Mouse (Mus musculus) cortical plate, adult 2 months (tissue): Measurements from ENCODE around the gene Abhd18. TPM values are rescaled to one million over a fixed set of nuclear protein-coding genes. Genes with fewer than 3 reads are reported as not detected.
A peak's percentile ranks its signal among the peaks of the same experiment; 100 is the strongest.

Experiments used
- H3K27ac ChIP-seq: fragments of 200-500 bp; 2 replicates; pipeline ENCODE4 v1.5.1; 2012; ENCODE audit warnings: low read length, control low read depth, inconsistent platforms; ENCODE audit not compliant: insufficient read depth
- H3K4me1 ChIP-seq: fragments of 200-500 bp; 2 replicates; pipeline ENCODE4 v1.6.1; 2011; ENCODE audit warnings: low read length; ENCODE audit not compliant: control insufficient read depth, insufficient read depth
- H3K4me3 ChIP-seq: fragments of 200-500 bp; 2 replicates; pipeline ENCODE4 v1.5.1; 2011; ENCODE audit warnings: mild to moderate bottlenecking, low read length, control low read depth; ENCODE audit not compliant: insufficient read depth
- CTCF ChIP-seq: fragments of 200-500 bp; IDR thresholded peaks from 2 replicates; pipeline ENCODE4 v1.5.1; 2011; ENCODE audit warnings: mild to moderate bottlenecking, control low read depth, low read length; ENCODE audit not compliant: insufficient read depth; ENCODE audit errors: extremely low read depth
- POLR2A ChIP-seq: fragments of 200-500 bp; IDR thresholded peaks from 2 replicates; pipeline ENCODE4 v1.6.1; 2011; ENCODE audit warnings: mild to moderate bottlenecking, low read length, control low read depth; ENCODE audit not compliant: insufficient read depth; ENCODE audit errors: extremely low read depth
- polyA plus RNA-seq: library from polyadenylated mRNA; depleted of rRNA; stranded (reverse); fragments of >200 nt; gene quantifications from 2 replicates; pipeline ENCODE4 v1.2.3, GENCODE M21; 2012; rRNA removed

Gene Abhd18
- polyA plus RNA-seq, 1 experiment, result 19.4 TPM

DNA sequence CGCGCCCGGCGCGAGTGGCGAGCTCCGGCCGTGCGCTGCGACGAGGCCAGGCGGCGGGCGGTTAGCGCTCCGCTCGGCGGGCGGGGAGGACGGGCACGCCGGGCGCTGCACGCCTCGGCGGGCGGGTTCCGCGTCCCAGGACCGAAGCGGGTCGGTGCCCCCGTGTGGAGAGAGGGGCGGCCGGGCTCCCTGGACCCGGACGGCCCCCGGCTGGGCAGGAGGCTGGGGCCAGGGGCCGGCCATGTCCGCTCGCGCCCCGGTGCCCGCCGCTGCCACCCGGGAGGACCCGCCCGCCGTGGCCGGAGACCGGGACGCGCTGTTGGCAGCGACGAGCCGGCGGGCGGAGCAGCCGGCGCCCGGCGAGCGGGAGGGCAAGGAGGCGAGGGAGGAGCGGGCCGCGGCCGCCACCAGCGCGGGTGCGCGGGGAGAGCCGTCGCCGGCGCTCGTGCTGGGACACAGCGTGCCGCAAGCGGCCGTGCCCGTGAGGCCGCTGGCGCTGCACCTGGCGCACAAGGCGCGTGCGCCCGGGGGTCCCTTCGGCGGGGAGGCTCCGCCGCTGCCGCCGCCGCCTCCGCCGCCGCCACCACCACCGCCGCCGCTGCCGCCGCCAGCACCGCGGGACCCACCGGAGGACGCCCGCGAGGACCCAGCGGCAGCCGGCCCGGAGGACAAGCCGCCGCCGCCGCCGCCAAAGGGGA lies 103.3 kb downstream of the Abhd18 start:
- TF ChIP-seq CTCF (no peak), POLR2A (no peak)
- Histone ChIP-seq H3K27ac (no peak overlapping the region), H3K4me1 (no peaks in the 10 kb centered on the region), H3K4me3 (peak overlapping the region; percentile 62)

- Histone ChIP-seq H3K27ac (no peak overlapping the region), H3K4me3 (peak overlapping the region; percentile 62), H3K4me1 (no peaks in the 10 kb centered on the region)
- TF ChIP-seq POLR2A (no peak), CTCF (no peak)
These were observed 103.9 kb downstream of the Abhd18 start for GRCm38 (mm10) chr3:40950601-40951201.

- Histone ChIP-seq H3K4me1 (no peaks in the 10 kb centered on the region), H3K27ac (no peak overlapping the region), H3K4me3 (peak overlapping the region; percentile 62; the same call in 1 of the 2 replicates)
- TF ChIP-seq CTCF (no peak), POLR2A (no peak)
These were observed 104.6 kb downstream of the Abhd18 start for GRCm38 (mm10) chr3:40951365-40951764.

DNA sequence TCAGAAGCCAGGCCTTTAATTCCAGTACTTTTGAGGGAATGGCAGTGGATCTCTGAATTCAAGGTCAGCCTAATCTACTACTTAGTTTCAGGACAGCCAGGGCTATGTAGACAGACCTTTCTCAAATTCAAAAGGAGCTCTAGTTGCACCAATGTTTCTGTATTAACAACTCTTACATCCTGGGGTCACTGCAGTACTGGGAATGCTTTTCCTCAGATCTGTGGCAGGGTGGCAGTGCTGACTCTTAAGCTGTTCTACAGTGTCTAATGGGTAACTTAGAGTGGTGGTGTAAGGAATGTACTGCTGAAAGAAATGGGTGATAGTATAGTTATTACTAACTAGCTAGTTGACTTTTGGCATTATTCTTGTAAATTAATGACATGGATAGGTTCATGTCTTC lies 105.8 kb downstream of the Abhd18 start:
- TF ChIP-seq CTCF (no peak), POLR2A (no peak)
- Histone ChIP-seq H3K27ac (no peak overlapping the region), H3K4me3 (no peak overlapping the region), H3K4me1 (no peaks in the 10 kb centered on the region)

DNA sequence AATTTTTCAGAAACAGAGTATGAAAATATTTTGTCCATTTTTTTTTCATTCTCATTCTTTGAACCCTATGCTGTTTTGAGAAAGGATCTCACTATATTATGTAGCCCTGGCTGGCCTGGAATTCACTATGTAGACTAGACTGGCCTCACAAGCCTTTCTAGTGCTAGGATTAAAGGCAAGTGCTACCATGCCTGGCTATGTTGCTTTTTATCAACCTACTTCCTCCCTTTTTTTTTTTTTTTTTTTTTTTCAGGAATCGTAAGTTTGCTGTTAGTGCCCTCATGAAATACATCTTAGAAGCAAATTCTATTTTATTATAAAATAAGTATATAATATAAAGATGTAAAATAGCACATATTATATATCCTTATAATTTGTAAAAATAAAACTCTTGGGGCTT lies 108.0 kb downstream of the Abhd18 start:
- Histone ChIP-seq H3K4me3 (no peak overlapping the region), H3K4me1 (no peaks in the 10 kb centered on the region; the same call in 1 of the 2 replicates), H3K27ac (no peak overlapping the region)
- TF ChIP-seq CTCF, result no peak
- TF ChIP-seq POLR2A, result no peak

DNA sequence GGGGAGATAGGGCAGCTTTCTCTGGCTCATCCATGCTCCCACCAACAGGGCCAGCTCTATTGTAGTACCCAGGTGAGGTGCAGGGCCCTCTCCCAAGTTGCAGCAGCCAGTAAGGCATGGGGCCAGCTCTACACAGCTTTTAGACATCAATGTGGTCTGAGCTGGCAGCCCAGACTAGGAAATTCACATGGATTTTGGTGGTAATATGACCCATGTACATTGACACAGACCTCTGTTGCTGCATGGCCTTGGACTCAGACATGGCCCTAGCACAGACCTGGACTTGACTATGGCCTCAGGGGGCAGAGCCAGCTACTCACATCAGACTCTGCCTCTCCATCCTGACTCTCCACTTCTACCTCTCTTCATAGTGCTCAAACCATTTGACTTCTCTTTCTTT lies 112.1 kb downstream of the Abhd18 start:
- H3K27ac ChIP-seq, result no peak overlapping the region
- TF ChIP-seq CTCF, result no peak
- TF ChIP-seq POLR2A, result no peak
- H3K4me3 ChIP-seq, result no peak overlapping the region
- H3K4me1 ChIP-seq, result no peaks in the 10 kb centered on the region; the same call in 1 of the 2 replicates

- no peak for TF ChIP-seq POLR2A
- Histone ChIP-seq H3K4me3 (no peak overlapping the region), H3K27ac (no peak overlapping the region), H3K4me1 (no peaks in the 10 kb centered on the region)
These were observed 134.0 kb downstream of the Abhd18 start for GRCm38 (mm10) chr3:40980758-40981157.

- no peak overlapping the region for H3K27ac ChIP-seq
- TF ChIP-seq POLR2A (no peak), CTCF (no peak)
- no peak overlapping the region for H3K4me3 ChIP-seq
- no peaks in the 10 kb centered on the region for H3K4me1 ChIP-seq
These were observed 140.8 kb downstream of the Abhd18 start for GRCm38 (mm10) chr3:40987539-40987938.

Other genes with a start within 250 kb of the Abhd18 start
- gene Slc25a31, start 138.1 kb upstream of the Abhd18 start, polyA plus RNA-seq, result 0.08 and 0.10 TPM in 2 replicates
- 41.4 and 44.4 TPM in 2 replicates for gene Hspa4l, start 102.5 kb upstream of the Abhd18 start, polyA plus RNA-seq
- gene Plk4, start 47.0 kb upstream of the Abhd18 start, polyA plus RNA-seq, result 2.9 and 3.3 TPM in 2 replicates
- gene Mfsd8, start 84 bp upstream of the Abhd18 start, polyA plus RNA-seq, result 10.1 and 12.4 TPM in 2 replicates
- 0.06 and 0.11 TPM in 2 replicates for gene 1700034I23Rik, start 55.6 kb downstream of the Abhd18 start, polyA plus RNA-seq
- 21.8 and 23.0 TPM in 2 replicates for gene Larp1b, start 102.9 kb downstream of the Abhd18 start, polyA plus RNA-seq
- gene Pgrmc2, start 236.1 kb downstream of the Abhd18 start, polyA plus RNA-seq, result 43.8 and 46.8 TPM in 2 replicates